In the genomic region with DNA sequence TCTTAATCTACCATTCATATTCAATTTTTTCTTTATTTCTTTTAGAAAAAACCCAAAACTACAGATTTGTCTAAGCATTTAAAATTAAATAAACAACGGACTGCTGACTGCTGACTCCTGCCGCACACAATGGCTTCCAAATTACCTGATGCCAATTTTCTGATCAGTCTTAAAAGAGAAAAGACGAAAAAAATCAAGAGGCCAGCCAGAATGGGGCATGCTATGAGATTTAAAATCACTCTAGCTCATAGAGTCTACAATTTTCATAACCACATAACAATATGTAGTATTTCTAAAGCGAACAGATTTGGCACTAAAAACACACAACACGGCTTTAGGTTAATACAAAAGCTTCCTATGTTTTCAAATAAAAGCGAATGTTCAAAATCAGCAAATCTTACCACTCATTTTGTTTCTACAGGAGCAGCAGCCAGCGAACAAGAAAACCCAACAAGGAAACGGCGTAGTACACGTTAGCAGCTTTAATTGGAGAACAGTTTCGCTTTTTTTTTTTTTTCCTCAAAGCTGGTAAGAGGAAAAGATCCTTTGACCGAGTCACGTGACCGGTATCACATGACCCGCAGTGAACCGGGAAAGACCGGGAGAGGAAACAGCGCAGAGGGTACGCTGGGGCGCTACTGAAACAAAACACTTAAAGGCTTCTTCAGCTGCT, we compare ENCODE assay signal across 8 mouse cellular contexts.
A peak's percentile ranks its signal among the peaks of the same experiment; 100 is the strongest.
DNase-seq lines count a peak whose midpoint lies in the region; ATAC-seq and TF ChIP-seq lines count a peak whose summit lies in the region.

No protein-coding gene starts in this region.

- peak overlapping the region; percentile 85 for H3K9ac ChIP-seq in MEL (ENCODE audit: control insufficient read depth, low read depth, low read length, poor library complexity, severe bottlenecking)
- peak overlapping the region; percentile 64 for H3K9ac ChIP-seq in forebrain, embryonic 16.5 days (replicated peaks; ENCODE audit: low read depth, low read length)
- peak overlapping the region; percentile 63 for H3K9ac ChIP-seq in liver, postnatal 0 days (replicated peaks)
- H3K9ac ChIP-seq in neural tube, embryonic 13.5 days, result peak overlapping the region; percentile 81

- peak; percentile 96 for ATAC-seq in forebrain, embryonic 16.5 days
- peak; percentile 83 for ATAC-seq in liver, postnatal 0 days
- peak; percentile 96 for ATAC-seq in neural tube, embryonic 13.5 days (ENCODE audit: low read depth)

- peaks cover 0 to 16% of the 10 kb centered on the region in 2 experiments; a peak in 2 of 4 replicates for H3K36me3 ChIP-seq in MEL (ENCODE audit: control insufficient read depth in 1 of 2, insufficient read depth in 2 of 2, low read length in 2 of 2)
- peaks cover 2% of the 10 kb centered on the region; the same call in 1 of the 2 replicates for H3K36me3 ChIP-seq in forebrain, embryonic 16.5 days (ENCODE audit: control insufficient read depth, insufficient read depth)
- H3K36me3 ChIP-seq in liver, postnatal 0 days (replicated peaks; ENCODE audit: insufficient read depth, low read length), result 0 out of 2 replicates have a peak, but pooled peaks cover 2% of the 10 kb centered on the region
- H3K36me3 ChIP-seq in neural tube, embryonic 13.5 days, result peaks cover 7% of the 10 kb centered on the region; the same call in 1 of the 2 replicates

- H3K4me3 ChIP-seq in MEL (ENCODE audit: control insufficient read depth in 1 of 2, insufficient read depth in 1 of 2, low read depth in 2 of 2, low read length in 2 of 2), result peak overlapping the region; percentile 62 to 77
- peak overlapping the region; percentile 53 for H3K4me3 ChIP-seq in forebrain, embryonic 16.5 days (replicated peaks; ENCODE audit: low read length)
- H3K4me3 ChIP-seq in liver, postnatal 0 days (ENCODE audit: low read depth, low read length), result peak overlapping the region; percentile 66
- peak overlapping the region; percentile 59 for H3K4me3 ChIP-seq in neural tube, embryonic 13.5 days

- H3K27ac ChIP-seq in MEL (ENCODE audit: control insufficient read depth, low read depth, low read length), result peak overlapping the region; percentile 85
- H3K27ac ChIP-seq in forebrain, embryonic 16.5 days (ENCODE audit: low read length), result peak overlapping the region; percentile 76
- H3K27ac ChIP-seq in liver, postnatal 0 days (ENCODE audit: low read depth), result peak overlapping the region; percentile 79
- H3K27ac ChIP-seq in neural tube, embryonic 13.5 days (replicated peaks), result peak overlapping the region; percentile 91

- peak overlapping the region; percentile 86 for H3K4me2 ChIP-seq in forebrain, embryonic 16.5 days (ENCODE audit: low read length)
- peak overlapping the region; percentile 71 for H3K4me2 ChIP-seq in liver, postnatal 0 days (ENCODE audit: low read depth, low read length)
- peak overlapping the region; percentile 91 for H3K4me2 ChIP-seq in neural tube, embryonic 13.5 days

- TF ChIP-seq EP300 in MEL (IDR thresholded peaks at IDR 0.05; ENCODE audit: low read depth in 1 of 2, low read length in 2 of 2), result no peak
- TF ChIP-seq EP300 in liver, postnatal 0 days (IDR thresholded peaks at IDR 0.05; ENCODE audit: low read depth), result no peak

- no peak for TF ChIP-seq CTCF in MEL (IDR thresholded peaks at IDR 0.05 in 2 of 3, conservative IDR thresholded peaks at IDR 0.05 in 1 of 3; ENCODE audit: control insufficient read depth in 1 of 3, insufficient read depth in 1 of 3, low read depth in 2 of 3, low read length in 3 of 3, poor library complexity in 1 of 3, severe bottlenecking in 1 of 3)
- TF ChIP-seq CTCF in liver, postnatal 0 days (IDR thresholded peaks at IDR 0.05; ENCODE audit: low read depth), result no peak

- H3K27me3 ChIP-seq in MEL (ENCODE audit: control insufficient read depth in 1 of 2, insufficient read depth in 2 of 2, low read length in 2 of 2), result no peaks in the 10 kb centered on the region
- no peaks in the 10 kb centered on the region for H3K27me3 ChIP-seq in forebrain, embryonic 16.5 days (replicated peaks; ENCODE audit: control insufficient read depth, insufficient read depth, low read length)
- H3K27me3 ChIP-seq in liver, postnatal 0 days (ENCODE audit: insufficient read depth, low read length), result no peaks in the 10 kb centered on the region
- no peaks in the 10 kb centered on the region for H3K27me3 ChIP-seq in neural tube, embryonic 13.5 days

- no peaks in the 10 kb centered on the region for H3K9me3 ChIP-seq in MEL (replicated peaks; ENCODE audit: insufficient read depth, low read length)
- no peaks in the 10 kb centered on the region for H3K9me3 ChIP-seq in forebrain, embryonic 16.5 days (ENCODE audit: control insufficient read depth, low read length)
- no peaks in the 10 kb centered on the region for H3K9me3 ChIP-seq in liver, postnatal 0 days (ENCODE audit: low read length)
- no peaks in the 10 kb centered on the region for H3K9me3 ChIP-seq in neural tube, embryonic 13.5 days

- peak in 1 of 2 experiments; percentile 93; a peak in 2 of 4 replicates for TF ChIP-seq POLR2A in MEL (IDR thresholded peaks at IDR 0.05; ENCODE audit: control insufficient read depth in 1 of 2, insufficient read depth in 1 of 2, low read depth in 1 of 2, low read length in 2 of 2, poor library complexity in 1 of 2)

- WGBS in forebrain, embryonic 16.5 days, result under 1% methylated on average over 20 of the region's 20 CpGs
- 2% methylated on average over 20 of the region's 20 CpGs for whole genome bisulfite sequencing in liver, postnatal 0 days (ENCODE audit: insufficient replicate concordance)
- 3% methylated on average over 20 of the region's 20 CpGs for WGBS in neural tube, embryonic 13.5 days

- H3K79me2 ChIP-seq in MEL (ENCODE audit: control insufficient read depth, insufficient read depth, low read length, poor library complexity), result peaks cover 6% of the 10 kb centered on the region

- peak; percentile 94 for DNase-seq in MEL (ENCODE audit: low read depth, low spot score)
- DNase-seq in cerebellum, adult 18-20 months, result peak; percentile 89 to 95
- DNase-seq in heart, postnatal 25 days (ENCODE audit: low spot score), result peak; percentile 77
- DNase-seq in layer of hippocampus, adult 11-12 months (ENCODE audit: low spot score), result peak; percentile 92
- peak; percentile 88 for DNase-seq in liver, postnatal 0 days
- peak; percentile 89 for DNase-seq in telencephalon, adult 2 months (ENCODE audit: low read depth, low spot score)

- intact Hi-C loops in heart, postnatal 25 days (cut with DNase I), result loop anchor here (5.0 kb wide), 1 partner anchor 105 kb away; no protein-coding TSS in a partner anchor

- H3K4me1 ChIP-seq in MEL (ENCODE audit: control insufficient read depth in 1 of 2, insufficient read depth in 2 of 2, low read length in 2 of 2), result peaks cover 3 to 7% of the 10 kb centered on the region in 2 experiments
- peaks cover 17% of the 10 kb centered on the region for H3K4me1 ChIP-seq in forebrain, embryonic 16.5 days (replicated peaks; ENCODE audit: control insufficient read depth, insufficient read depth, low read length)
- H3K4me1 ChIP-seq in liver, postnatal 0 days (ENCODE audit: insufficient read depth), result peaks cover 11% of the 10 kb centered on the region; the same call in 1 of the 2 replicates
- H3K4me1 ChIP-seq in neural tube, embryonic 13.5 days (replicated peaks), result peaks cover 25% of the 10 kb centered on the region

- no peak for TF ChIP-seq RAD21 in MEL (IDR thresholded peaks at IDR 0.05; ENCODE audit: low read depth, low read length)

TF ChIP-seq in MEL, 35 proteins besides CTCF, POLR2A, EP300 and RAD21 (continues in another document):
- TF ChIP-seq TBP (IDR thresholded peaks at IDR 0.05; ENCODE audit: low read depth, low read length) (peak; percentile 84), POLR2AphosphoS5 (IDR thresholded peaks at IDR 0.05; ENCODE audit: borderline replicate concordance, low read depth, low read length) (no peak), CHD2 (IDR thresholded peaks at IDR 0.05; ENCODE audit: low read length) (no peak), GATA1 (IDR thresholded peaks at IDR 0.05; ENCODE audit: low read depth, low read length) (no peak), NELFE (IDR thresholded peaks at IDR 0.05; ENCODE audit: low read depth, low read length) (peak; percentile 76), E2F4 (IDR thresholded peaks at IDR 0.05; ENCODE audit: borderline replicate concordance, low read depth, low read length) (no peak), USF1 (IDR thresholded peaks at IDR 0.05; ENCODE audit: low read depth, low read length) (peak; percentile 99), MAZ (IDR thresholded peaks at IDR 0.05; ENCODE audit: low read depth, low read length) (no peak), MYB (IDR thresholded peaks at IDR 0.05; ENCODE audit: low read depth, low read length) (no peak), SMC3 (IDR thresholded peaks at IDR 0.05; ENCODE audit: low read depth, low read length) (no peak), ZNF384 (IDR thresholded peaks at IDR 0.05; ENCODE audit: low read depth, low read length) (peak; percentile 99), ZKSCAN1 (IDR thresholded peaks at IDR 0.05; ENCODE audit: low read depth, low read length) (no peak), MAFK (IDR thresholded peaks at IDR 0.05; ENCODE audit: borderline replicate concordance, low read depth, low read length) (no peak), ZC3H11A (IDR thresholded peaks at IDR 0.05; ENCODE audit: low read depth, low read length) (no peak), UBTF (IDR thresholded peaks at IDR 0.05; ENCODE audit: borderline replicate concordance, insufficient read depth, low read depth, low read length) (no peak), JUND (IDR thresholded peaks at IDR 0.05; ENCODE audit: low read depth, low read length) (no peak), BHLHE40 (IDR thresholded peaks at IDR 0.05; ENCODE audit: borderline replicate concordance, low read depth, low read length) (peak; percentile 89), USF2 (IDR thresholded peaks at IDR 0.05; ENCODE audit: borderline replicate concordance in 1 of 2, insufficient read depth in 1 of 2, low read depth in 1 of 2, low read length in 2 of 2) (peak; percentile 97 to 99), KAT2A (conservative IDR thresholded peaks at IDR 0.05; ENCODE audit: low read depth, low read length) (no peak), MYC (IDR thresholded peaks at IDR 0.05; ENCODE audit: low read depth, low read length) (peak; percentile 56; the same call in 1 of the 2 replicates), CHD1 (IDR thresholded peaks at IDR 0.05; ENCODE audit: low read depth, low read length) (peak; percentile 73; the same call in 1 of the 2 replicates), MEF2A (IDR thresholded peaks at IDR 0.05; ENCODE audit: extremely low read depth, insufficient replicate concordance, low read depth, low read length, poor library complexity, severe bottlenecking) (no peak), MAX (IDR thresholded peaks at IDR 0.05; ENCODE audit: low read length) (peak; percentile 96), NRF1 (IDR thresholded peaks at IDR 0.05; ENCODE audit: insufficient read depth, low read depth, low read length, poor library complexity, severe bottlenecking) (no peak), MXI1 (IDR thresholded peaks at IDR 0.05; ENCODE audit: low read depth, low read length) (peak; percentile 93), ZMIZ1 (IDR thresholded peaks at IDR 0.05; ENCODE audit: low read depth, low read length) (peak; percentile 55; the same call in 1 of the 2 replicates)

Comparison
In these comparisons a context has a peak if more than half of its experiments do, and no peak if none do; other contexts are left out.
1. Peak in every context shown above with its lines: DNase-seq, ATAC-seq, H3K4me3 ChIP-seq and H3K27ac ChIP-seq.